Mouse (Mus musculus) thymus, postnatal 10 days (tissue): ENCODE measurements around the gene Ube2h.
"Not testable (repeated sequence)": the region's sequence is repeated elsewhere in the genome, so short reads cannot be mapped to it uniquely, and the experiment has no call there.

Experiments used
- DNase-seq, 2 experiments: peaks; one replicate each; pipeline ENCODE4 v3.0.0; 2021; ENCODE audit warnings: low spot score in 2 of 2

Ube2h gene

GRCm38 (mm10) chr6:30245397-30245796 is 58.9 kb downstream of the Ube2h start:
- no peak for DNase-seq

- no peak for DNase-seq
These were observed 60.9 kb downstream of the Ube2h start for GRCm38 (mm10) chr6:30243347-30244007.

GRCm38 (mm10) chr6:30242928-30243327 is 61.4 kb downstream of the Ube2h start:
- DNase-seq = no peak

GRCm38 (mm10) chr6:30240105-30240504 is 64.2 kb downstream of the Ube2h start:
- DNase-seq = no peak

- no peak for DNase-seq
These were observed 65.1 kb downstream of the Ube2h start for GRCm38 (mm10) chr6:30239207-30239606.

GRCm38 (mm10) chr6:30238079-30238478 is 66.3 kb downstream of the Ube2h start:
- no peak for DNase-seq

- DNase-seq = no peak
These were observed 67.8 kb downstream of the Ube2h start for GRCm38 (mm10) chr6:30236564-30236963.

- DNase-seq = no peak
These were observed 72.5 kb downstream of the Ube2h start for GRCm38 (mm10) chr6:30231758-30232293.

GRCm38 (mm10) chr6:30230246-30230645 is 74.1 kb downstream of the Ube2h start:
- no peak for DNase-seq

GRCm38 (mm10) chr6:30228921-30229320 is 75.4 kb downstream of the Ube2h start:
- DNase-seq = no peak

GRCm38 (mm10) chr6:30228353-30228752 is 76.0 kb downstream of the Ube2h start:
- DNase-seq = no peak

GRCm38 (mm10) chr6:30226971-30227700 is 77.2 kb downstream of the Ube2h start:
- no peak for DNase-seq

- DNase-seq = no peak
These were observed 79.6 kb downstream of the Ube2h start for GRCm38 (mm10) chr6:30224693-30225092.

- no peak for DNase-seq
These were observed 82.0 kb downstream of the Ube2h start for GRCm38 (mm10) chr6:30222321-30222720.

- no peak for DNase-seq
These were observed 86.8 kb downstream of the Ube2h start for GRCm38 (mm10) chr6:30217581-30217980.

GRCm38 (mm10) chr6:30212468-30212867 is 91.9 kb downstream of the Ube2h start:
- DNase-seq = no peak

GRCm38 (mm10) chr6:30211641-30212455 is 92.5 kb downstream of the Ube2h start:
- DNase-seq = no peak

- DNase-seq = peak; percentile 17 to 67
These were observed 93.6 kb downstream of the Ube2h start for GRCm38 (mm10) chr6:30210788-30211187.

GRCm38 (mm10) chr6:30208844-30209243 is 95.5 kb downstream of the Ube2h start:
- no peak for DNase-seq

GRCm38 (mm10) chr6:30205587-30206202 is 98.6 kb downstream of the Ube2h start:
- DNase-seq = peak; percentile 60 to 88

- not testable (repeated sequence) for DNase-seq
These were observed 99.2 kb downstream of the Ube2h start for GRCm38 (mm10) chr6:30205180-30205538.
